Mouse (Mus musculus) cerebellum, adult 8-10 months (tissue): ENCODE data around the gene Srgap3.

Experiments used
- DNase-seq: peaks from one replicate; pipeline ENCODE4 v3.0.0; 2022

The Srgap3 gene

GRCm38 (mm10) chr6:112809658-112810520 lies 137.2 kb downstream of the Srgap3 start:
- DNase-seq = no peak

- no peak for DNase-seq
Observed at GRCm38 (mm10) chr6:112808738-112809137, 138.3 kb downstream of the Srgap3 start.

GRCm38 (mm10) chr6:112801917-112802316 lies 145.1 kb downstream of the Srgap3 start:
- DNase-seq = no peak

DNA sequence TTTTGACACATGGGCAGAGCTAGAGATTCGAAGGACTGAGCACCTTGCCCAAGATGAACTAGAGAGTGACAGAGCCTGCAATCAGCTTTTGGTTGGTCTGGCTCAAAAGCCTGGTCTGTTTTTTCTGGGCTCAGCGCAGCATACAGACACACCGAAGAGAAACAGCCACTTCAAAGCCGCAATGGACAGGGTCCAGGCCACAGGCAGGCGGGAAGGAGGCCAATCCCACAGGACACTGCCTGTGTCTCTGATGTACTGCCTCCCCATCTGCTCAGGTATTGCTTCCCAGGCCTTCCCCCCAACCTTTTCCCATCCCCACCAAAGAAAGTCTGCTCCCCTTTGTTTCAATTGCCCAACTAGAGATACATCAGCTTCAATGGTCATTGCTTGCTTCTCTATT lies 148.7 kb downstream of the Srgap3 start:
- peak; percentile 92 for DNase-seq

DNA sequence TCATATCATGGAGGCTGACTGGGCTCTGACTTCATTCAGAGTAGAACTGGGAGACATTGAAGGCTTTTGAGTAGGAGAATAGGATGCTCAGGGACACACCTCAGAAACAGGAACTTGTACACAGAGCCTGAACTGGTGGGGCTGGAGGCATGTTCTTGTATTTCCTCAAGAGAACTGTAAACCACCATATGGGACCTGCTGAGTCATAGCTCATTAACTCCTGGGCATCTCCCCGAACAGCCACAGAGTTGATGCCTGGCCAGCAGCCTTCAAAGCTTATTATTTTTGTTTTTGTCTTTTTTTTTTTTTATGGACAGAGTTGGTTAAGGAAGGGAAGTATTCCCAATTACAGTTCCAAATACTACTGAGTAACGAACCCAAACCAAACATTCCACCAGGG lies 150.5 kb downstream of the Srgap3 start:
- DNase-seq = peak; percentile 61

DNA sequence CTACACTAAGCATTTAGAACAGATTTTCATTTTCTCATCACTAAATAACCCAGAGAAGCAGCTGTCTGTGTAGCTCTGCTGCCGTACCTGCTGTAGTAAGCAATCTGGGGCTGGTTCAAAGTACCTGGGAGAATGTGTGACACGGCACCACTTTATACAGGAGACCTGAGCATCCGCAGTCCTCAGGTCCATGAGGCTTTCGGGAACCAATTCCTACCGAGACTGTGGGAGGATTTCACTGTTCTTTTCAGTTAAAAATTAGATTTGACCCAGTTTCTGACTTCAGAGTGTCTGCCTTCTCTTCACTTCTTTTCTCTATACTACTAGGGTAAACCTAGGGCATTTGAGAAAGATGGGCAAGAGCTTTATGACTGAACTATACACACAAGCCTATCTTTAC lies 153.2 kb downstream of the Srgap3 start:
- no peak for DNase-seq

- no peak for DNase-seq
Observed at GRCm38 (mm10) chr6:112789901-112790300, 157.2 kb downstream of the Srgap3 start.

GRCm38 (mm10) chr6:112788617-112789016 lies 158.4 kb downstream of the Srgap3 start:
- DNase-seq = no peak

DNA sequence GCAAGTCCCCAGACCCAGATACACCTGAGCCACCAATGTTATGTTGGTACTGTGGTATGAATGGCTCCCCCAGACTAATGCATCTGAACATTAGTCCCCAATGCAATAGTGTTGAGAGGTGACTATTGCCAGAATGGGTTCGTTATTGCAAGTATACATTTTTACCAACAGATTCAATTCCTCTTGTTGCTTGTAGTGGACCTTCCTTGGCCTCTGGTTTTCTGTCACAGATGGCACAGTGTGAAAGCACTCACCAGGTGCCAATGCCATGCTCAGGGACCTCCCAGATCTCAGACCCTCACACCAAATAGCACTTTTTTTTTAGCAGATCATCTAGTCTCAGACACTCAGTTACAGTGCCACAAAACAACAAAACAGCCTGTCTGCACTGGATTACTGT lies 158.9 kb downstream of the Srgap3 start:
- no peak for DNase-seq

DNA sequence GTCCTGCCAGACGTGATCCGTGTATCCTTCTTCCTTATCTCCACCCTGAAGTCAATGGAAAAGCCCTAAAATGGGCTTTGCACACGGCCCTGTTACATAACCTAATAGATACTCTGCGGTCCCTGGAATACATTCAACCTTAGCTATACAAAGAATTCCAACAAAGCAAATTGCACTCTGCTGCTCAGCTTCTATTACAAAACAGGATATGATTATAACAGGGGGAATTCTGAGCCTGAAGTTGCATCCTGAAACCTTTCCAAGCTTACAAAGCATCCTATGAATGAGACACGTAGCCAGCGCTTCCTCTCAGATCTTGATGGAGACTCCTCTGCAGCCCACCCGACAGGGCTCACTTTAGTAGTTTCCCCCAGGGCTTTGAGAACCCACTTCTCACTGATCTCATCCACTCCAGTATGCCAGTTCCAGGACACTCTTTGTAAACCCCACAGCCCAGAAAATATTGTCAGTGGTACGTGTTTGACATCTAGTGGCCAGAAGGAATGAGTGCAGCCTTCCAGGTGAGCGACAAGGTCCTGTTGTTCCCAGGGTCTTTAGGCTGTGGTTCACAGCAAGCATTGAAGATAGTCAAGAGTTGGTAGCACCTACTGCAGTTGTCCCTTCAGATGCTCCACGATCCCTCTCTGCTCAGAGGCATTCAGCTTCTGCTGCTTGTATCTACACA lies 165.5 kb downstream of the Srgap3 start:
- no peak for DNase-seq

DNA sequence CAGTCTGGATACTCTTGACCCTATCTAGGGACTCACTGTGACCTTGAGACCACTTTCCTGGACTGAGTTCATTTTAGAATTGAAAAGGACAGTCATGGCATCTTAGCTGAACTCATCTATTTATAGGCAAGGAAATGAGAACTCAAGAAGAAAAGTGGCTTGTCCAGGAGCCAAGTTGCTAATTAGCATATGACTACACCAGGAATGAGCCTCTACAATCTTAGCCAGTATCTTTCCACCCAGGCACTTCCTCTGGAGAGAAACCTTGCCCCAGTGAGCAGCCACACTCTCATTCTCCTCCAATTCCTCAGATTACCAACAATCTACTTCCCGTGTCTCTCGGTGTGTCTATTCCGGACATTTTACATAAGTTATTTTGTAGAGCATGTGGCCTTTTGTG lies 168.9 kb downstream of the Srgap3 start:
- no peak for DNase-seq

DNA sequence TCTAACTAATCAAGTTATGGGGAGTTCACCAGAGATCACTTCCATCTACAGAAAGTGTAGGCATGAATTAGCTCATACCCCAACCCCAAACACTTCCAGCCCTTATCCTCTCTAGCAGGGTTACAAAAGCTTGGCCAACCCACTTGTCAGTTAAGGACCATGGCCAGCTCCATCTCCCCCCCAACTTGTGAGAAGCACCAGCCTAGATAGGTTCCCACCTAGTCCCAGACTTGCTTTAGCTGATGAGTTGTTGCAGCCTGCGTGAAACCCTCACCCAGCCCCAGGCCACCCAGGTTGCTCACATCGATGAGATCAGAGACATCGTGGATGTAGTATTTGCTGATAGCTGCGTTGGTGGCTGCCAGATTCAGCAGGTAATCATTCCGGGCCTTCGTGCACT lies 170.3 kb downstream of the Srgap3 start:
- no peak for DNase-seq

- no peak for DNase-seq
Observed at GRCm38 (mm10) chr6:112773754-112774153, 173.3 kb downstream of the Srgap3 start.

DNA sequence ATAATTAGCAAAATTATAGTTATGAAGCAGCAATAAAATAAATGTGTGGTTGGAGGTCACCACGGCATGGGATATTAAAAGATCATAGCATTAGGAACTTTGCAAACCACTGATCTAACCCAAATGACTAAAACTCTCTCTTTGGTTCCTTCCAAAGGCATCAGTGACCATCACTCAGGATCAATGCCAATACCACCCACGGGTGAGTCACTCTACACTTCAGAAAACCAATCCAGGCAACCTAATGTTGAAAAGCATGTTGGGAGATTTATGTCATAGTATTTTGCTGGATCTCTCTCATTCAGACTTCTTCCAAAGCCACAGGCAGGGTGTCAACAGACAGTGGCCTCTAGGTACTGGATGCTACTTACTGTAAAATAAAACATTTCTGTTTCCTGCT lies 176.1 kb downstream of the Srgap3 start:
- no peak for DNase-seq

DNA sequence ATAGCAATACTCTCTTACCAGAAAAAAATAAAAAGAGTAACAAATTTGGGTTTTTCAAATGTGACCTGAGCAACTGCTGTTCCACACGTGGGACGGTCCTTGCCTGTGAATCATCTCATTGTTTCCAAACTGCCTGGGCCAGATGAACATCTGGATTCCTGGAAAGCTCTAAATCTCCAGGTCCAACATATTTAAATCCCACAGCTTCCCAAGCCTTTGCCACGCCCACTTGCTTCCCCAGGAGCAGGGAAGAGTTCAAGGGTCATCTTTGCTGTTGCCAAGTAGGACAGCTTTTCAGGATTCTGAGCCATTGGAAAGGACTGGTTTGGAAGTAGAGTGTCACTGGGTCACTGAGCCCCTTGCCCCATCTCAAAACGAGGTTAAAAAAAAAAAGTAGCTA lies 188.5 kb downstream of the Srgap3 start:
- no peak for DNase-seq

DNA sequence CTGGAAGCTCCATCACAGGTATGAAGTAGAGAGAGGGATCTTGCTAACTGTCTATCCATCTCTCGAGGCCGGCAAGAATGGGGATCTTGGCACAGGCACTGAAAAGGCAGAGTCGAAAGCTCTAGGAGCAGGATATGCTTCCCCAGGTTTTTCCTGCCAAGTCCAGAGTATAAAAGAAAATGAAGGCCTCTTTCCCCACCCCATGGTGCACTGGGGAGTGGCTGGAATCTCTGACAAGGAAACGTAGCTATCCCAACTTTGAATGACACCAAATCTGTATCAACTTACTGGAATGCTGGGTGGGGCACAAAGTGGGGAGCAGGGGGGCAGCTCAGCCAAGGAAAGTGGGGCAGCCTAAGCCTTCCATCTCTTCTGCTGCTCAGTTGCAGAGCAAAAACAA lies 190.2 kb downstream of the Srgap3 start:
- no peak for DNase-seq

DNA sequence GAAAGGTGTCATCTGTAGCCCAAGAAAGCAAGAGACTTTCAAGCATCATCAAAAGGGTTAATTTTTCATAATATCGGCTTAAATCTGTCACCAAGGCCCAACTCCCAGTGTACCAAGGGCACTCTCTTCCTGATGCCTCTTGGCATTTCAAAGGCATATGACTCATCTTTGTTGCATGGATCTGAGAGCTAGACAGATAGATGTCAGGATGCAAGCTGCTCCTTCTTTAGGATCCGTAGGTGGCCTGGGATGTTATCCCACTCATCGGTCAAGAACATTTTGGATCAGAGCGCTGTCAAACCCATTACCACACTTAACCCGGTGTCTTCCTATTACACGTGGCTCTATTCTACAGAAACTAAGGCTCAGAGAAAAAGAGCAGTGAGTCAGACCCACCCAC lies 192.1 kb downstream of the Srgap3 start:
- DNase-seq = no peak

- DNase-seq = no peak
Observed at GRCm38 (mm10) chr6:112752517-112752916, 194.5 kb downstream of the Srgap3 start.

DNA sequence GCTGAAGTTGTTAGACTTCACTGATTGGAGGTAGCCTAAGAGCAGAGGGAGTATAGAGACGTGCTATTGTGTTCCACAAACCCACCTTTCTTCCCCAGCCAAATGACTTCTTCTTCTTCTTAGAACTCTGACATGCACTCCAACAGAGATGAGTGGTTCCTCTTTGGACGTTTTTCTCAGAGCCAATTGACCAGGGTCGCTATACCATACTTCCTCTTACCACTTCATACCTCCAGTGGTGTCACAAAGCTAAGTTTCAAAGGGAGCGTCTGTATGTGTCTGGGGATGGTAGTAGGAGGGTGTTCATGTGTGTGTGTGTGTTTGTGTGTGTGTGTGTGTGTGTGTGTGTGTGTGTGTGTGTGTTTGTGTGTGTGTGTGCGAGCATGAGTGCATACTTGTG lies 195.1 kb downstream of the Srgap3 start:
- DNase-seq = no peak

- no peak for DNase-seq
Observed at GRCm38 (mm10) chr6:112742297-112742696, 204.8 kb downstream of the Srgap3 start.

DNA sequence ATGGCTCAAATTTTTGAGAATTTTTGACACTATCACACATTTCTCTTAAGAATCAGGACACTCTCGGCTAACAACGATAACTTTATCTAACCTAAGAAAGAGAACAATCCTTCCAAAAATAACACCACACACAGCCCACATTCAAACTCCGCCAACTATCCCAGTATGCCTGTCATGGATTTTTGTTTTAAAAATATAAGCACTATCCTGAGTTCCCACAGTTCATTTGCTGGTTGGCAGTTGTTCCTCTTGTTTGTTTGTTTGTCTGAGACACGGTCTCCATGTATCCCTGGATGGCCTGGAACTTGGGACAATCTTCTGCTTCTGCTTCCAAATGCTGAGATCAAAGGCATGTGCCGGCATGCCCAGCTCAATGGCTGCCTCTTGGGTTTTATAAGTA lies 205.3 kb downstream of the Srgap3 start:
- DNase-seq = no peak

DNA sequence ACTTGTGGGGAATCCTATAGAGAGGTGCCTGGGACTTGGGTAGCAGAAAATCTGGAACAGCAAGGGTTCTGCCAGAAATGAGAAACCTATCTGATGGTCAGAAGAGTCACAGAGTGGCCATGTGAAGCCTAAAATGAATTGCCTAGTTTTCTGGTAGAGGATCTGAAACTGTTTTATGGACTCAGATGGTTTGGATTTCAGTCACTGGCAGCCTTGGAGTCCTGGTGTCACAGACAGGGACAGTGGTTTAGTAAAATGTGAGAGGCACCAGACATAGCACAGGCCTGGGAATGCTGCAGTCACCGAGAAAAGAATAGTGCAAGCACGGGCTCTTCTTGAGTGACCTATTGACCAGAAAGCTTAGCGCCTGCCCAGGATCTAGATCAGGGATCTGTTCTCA lies 207.4 kb downstream of the Srgap3 start:
- DNase-seq = no peak

- DNase-seq = no peak
Observed at GRCm38 (mm10) chr6:112738924-112739323, 208.1 kb downstream of the Srgap3 start.

GRCm38 (mm10) chr6:112736471-112736870 lies 210.6 kb downstream of the Srgap3 start:
- DNase-seq = no peak

GRCm38 (mm10) chr6:112735054-112735453 lies 212.0 kb downstream of the Srgap3 start:
- DNase-seq = no peak
